Mouse (Mus musculus): ENCODE measurements at regions not wholly inside any gene's neighbourhood (a gene's known extent, or its start where the extent isn't known, plus 50 kb on each side); places are given as distances from the start of the nearest gene placed in this dataset.

DNA sequence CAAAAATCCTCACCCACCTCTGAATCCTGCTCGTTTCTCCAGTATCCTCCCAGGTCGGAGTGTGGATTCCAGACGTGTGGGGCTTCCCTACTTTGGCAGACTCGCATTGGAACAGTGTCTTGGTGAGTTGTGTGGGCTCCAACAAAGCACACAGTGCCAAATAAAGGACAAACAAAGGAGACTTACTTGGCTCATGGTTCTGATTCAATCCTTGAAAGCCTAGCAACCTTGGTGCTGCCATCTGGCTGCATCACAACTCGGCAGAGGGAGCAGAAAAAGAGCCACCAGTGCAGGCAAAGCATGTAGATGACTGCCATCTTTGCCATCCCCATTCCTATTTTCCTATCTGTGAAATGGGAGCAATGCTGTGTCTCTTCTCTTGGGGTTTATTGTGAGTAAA, 64.0 kb downstream of the Il9r start:
- no peak for DNase-seq

DNA sequence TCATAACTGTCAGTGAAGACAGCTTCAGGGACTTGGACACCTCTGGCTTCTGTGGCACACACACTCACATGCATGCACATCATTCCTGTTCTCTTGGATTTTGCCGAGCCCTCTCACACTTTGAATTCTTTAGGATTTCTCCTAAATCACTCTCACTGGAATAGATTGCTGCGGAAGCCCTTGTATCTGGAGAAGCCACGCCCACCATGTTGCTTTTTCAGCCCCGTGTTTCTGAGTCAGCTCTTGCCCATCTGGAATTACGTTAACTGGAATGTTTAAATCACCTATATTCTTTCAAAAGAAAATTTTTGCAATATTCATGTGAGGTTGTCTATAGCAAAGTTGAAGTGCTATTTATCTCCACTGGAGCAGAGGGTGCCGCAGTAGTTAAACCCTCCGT, 66.1 kb downstream of the Il9r start:
- DNase-seq = no peak

DNA sequence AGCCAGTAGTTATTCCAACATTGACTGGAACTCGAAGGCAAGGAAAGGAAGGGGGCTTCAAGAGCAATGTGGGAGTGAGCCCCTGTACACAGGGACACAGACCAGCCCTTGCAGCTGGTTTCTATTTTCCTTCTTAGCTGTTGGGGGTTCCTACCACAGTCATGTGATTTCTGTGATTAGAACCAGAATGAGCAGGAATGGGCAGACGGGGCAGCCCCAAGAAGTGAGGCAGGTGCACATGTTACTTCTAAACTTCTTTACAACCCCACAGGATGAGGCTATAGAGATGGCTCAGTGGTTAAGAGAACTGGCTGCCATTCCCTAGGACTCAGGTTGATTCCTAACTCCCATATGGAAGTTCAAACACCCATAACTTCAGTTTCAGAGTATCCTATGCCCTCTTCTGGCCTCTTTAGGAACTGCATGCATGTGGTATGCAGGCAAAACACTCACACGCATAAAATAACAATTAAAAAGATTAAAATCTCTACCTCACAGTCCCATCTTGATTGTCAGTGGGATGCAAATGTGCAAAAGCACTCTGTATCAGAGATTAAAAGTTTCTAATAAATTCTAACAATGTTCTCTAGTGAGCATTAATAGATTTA, 68.0 kb downstream of the Il9r start:
- DNase-seq = peak; percentile 39

GRCm38 (mm10) chr11:32128551-32128950, 71.5 kb downstream of the Il9r start:
- DNase-seq = no peak

- DNase-seq = no peak
Measured at GRCm38 (mm10) chr11:32128018-32128417, 72.1 kb downstream of the Il9r start.

DNA sequence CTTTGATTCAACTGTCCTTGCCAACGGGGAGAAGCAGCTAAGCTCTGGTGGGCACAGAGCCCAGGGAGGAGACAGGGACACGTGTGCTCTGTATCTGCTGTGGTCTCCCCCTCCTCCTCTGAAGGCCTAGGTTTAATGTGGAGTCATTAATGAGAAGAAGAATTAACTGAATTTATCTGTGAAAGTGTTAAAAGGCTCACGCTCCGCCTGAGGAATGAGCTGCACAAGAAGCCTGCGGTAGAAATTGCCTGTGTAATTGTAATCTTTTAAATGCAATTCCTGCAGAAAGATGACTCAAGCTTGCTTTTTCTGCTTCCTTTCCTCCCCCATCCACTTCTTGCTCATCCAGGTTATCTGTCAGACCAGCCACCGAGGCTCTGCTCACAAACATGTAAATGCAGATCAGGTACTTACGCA, 72.7 kb downstream of the Il9r start:
- DNase-seq = no peak

- no peak for DNase-seq
Measured at GRCm38 (mm10) chr11:32126786-32127185, 73.3 kb downstream of the Il9r start.

- DNase-seq = no peak
Measured at GRCm38 (mm10) chr11:32126311-32126698, 73.8 kb downstream of the Il9r start.

DNA sequence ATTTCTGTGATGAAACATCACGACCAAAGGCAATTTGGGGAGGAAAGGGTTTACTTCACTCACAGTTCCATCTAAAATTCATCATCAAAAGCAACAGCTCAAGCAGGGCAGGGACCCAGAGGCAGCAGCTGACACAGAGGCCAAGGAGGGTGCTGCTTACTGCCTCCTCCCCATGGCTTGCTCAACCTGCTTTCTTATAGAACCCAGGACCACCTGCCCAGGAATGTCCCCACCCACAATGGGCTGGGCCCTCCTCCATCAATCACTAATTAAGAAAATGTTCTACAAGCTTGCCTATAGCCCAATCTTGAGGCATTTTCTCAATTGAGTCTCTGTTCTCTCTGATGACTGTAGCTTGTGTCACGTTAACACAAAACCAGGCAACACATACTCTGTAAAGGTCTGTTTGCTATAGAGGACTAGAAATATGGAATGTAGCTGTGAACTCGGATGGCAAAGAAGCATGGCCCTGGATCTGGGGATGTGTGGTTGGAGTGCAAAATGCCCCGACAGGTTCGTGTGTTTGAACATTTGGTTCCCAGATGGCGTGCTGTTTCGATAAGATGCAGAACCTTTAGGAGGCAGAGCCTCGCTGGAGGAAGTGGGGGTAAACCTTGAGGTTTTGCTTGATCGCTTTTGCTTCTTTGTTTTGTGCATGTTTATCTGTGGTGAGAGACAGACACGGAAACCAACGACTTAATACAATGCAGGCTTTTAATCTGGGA, 74.3 kb downstream of the Il9r start:
- no peak for DNase-seq

- DNase-seq = no peak
Measured at GRCm38 (mm10) chr11:32120596-32120995, 79.5 kb downstream of the Il9r start.

DNA sequence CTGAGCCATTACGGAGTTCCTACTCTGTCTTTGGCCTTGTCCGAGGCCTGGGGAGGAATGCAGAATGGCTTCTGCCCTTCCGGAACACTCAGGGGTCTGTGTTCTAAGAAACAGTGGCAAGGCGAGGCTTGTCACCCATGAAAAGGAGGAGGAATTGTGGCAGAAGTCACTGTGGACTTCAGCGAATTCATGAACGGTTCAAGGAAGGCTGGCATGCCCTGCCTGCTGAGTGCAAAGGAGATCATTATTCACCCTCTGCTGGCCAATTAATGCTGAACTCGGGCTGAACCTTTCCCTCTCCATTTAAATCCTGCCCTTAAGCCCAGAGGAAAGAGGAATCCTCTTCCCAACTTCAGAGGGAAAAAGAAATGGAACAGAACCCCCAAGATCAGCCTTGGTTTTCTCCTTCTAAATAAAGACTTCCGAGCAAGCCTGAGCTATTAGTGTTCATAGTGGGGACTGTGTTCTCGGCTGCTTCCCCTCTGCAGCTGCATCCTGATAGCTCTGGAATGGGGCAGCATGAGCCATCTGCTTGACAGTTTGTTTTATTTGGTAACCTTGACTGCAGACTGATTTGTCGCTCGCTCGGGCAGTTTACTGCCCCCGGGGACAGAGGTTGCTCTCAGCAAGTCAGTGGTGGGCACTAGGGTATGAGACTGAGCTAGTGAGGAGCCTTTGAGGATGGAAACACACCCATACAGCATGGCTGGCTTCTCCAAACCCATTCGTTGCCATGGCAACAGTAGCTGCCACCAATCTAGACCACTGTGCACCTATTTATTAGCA, 81.0 kb downstream of the Il9r start:
- DNase-seq = no peak

- DNase-seq = no peak
Measured at GRCm38 (mm10) chr11:32117930-32118329, 82.1 kb downstream of the Il9r start.

DNA sequence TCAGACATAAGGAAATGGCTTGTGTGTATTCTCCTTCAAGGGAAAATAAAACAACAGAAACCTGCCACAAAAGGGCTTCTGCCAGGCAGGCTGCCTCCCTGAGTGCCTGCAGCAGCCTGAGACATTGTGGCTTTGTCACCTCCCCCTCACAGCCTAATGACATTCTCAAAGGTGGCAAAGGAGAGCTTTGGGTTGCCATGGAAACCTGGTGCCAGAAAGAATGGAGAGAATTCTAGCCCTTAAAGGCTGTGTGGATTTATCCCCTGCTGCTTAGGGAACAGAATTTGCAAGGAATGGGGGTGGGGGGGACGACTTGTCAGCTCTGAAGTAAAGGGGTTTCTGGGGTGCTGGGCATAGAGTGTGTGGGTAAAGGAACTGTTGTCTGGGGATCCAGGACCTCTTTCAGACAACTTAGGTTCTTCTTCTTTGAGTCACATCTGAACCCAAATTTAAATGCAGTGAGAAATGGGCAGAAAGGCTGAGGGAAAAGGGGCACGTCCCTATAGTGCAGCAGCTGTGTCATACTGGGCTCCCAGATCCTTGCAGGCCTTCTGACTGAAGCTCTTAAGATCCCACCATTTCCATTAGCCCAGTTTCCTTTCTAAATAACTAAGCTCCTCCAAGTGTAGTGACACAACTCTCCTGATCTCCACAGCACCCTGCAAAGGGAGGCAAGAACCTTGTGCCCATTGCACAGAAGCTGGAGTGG, 86.8 kb downstream of the Il9r start:
- DNase-seq = no peak

DNA sequence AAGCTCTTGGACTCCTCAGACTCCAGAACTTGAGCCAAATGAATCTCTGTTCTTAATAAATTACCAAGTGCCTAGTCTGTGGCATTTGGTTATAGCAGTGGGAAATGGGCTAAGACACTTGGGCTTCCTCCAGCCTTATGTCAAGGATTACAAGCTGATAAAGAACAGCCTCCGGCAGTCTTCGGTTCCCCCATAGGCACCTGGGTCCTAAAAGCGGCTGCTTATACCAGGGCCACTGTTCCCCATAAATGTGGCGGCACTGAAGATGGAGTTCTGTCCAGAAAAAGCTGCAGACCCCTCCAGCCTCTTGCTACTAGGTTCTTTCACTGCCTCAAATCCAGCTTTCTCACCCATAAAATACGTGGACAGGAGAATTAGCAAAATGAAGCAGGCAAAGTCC, 87.6 kb downstream of the Il9r start:
- no peak for DNase-seq

DNA sequence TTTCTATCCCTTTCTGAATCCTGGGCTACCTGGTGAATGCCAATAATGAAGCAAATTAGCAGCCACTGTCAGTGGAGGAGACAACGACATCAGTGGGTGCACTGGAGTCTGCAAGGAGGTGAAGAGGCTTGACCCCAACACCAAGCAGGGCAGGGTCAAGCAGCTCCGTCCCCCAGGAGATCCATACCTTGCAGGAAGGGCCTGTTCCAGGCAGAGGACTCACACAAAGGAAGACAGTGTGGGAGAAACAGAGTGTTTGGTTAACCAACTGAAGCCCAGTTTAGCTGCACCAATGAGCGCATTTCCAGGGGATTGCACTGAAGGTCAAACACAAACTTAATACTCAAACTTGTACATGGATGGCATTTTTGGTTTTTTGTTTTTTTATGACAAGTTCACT, 88.2 kb downstream of the Il9r start:
- no peak for DNase-seq

DNA sequence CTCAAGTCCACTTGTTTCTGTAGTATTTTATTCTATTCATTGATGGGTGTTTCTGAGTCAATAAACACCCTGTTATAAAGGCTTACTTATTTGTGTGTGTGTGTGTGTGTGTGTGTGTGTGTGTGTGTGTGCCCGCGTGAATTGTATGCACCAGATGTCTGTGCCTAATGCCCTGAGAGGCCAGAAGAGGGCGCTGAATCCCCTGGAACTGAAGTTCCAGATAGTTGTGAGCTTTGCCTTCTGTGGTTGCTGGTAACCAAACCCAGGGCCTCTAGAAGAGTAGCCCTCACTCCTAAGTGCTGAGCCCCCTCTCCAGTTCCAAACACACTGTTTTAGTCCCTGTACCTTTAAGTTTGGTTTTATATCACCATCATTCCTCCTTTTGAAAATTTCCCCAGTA, 90.2 kb downstream of the Il9r start:
- DNase-seq = no peak

All from adrenal gland, postnatal 14 days (tissue).